ENCODE assay signal across 35 mouse cellular contexts in the genomic region with DNA sequence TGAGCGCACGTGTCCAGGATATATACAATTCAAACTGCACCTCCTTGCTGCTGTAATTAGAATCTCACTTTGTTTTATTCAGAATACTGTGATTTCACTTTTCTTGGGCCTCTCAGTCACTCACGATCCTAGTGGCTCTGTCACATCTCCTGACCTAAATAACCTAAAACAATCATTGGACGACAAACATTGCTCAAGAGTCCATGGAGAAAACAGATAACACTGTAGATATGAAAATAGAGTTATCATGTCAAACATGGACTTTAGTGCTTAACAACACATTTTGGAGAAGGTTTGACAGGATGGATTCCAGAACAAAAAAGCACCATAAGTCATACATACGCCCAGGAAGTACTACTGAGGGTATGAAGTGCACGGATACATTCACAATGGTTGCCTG.
"Had no signal": no experiment of that assay in that cellular context is flagged by ENCODE, and none has a peak within 500 bp of the region (broad histone marks: within the 10 kb centered on the region; RNA-seq: fewer than 3 reads in every experiment).

No protein-coding gene starts in this region.

- ATAC-seq: hindbrain, embryonic 16.5 days; hindbrain, postnatal 0 days; inflammation-experienced regulatory T-cells, adult 6 months; intestine, embryonic 15.5 days; intestine, embryonic 16.5 days; intestine, postnatal 0 days had no signal

- H3K9me3 ChIP-seq: heart, embryonic 10.5 days; heart, embryonic 12.5 days; heart, embryonic 13.5 days; heart, embryonic 15.5 days; hindbrain, embryonic 10.5 days; hindbrain, embryonic 12.5 days; hindbrain, embryonic 13.5 days; hindbrain, embryonic 15.5 days; intestine, embryonic 15.5 days; kidney, embryonic 15.5 days had no signal

- H3K4me1 ChIP-seq: heart, embryonic 15.5 days; hindbrain, embryonic 10.5 days; hindbrain, embryonic 12.5 days; hindbrain, embryonic 15.5 days; intestine, embryonic 15.5 days; kidney, embryonic 15.5 days had no signal

- H3K4me3 ChIP-seq: heart, embryonic 10.5 days; heart, embryonic 12.5 days; heart, embryonic 13.5 days; heart, embryonic 15.5 days; hindbrain, embryonic 10.5 days; hindbrain, embryonic 12.5 days; hindbrain, embryonic 13.5 days; hindbrain, embryonic 15.5 days; intestine, embryonic 15.5 days; kidney, embryonic 15.5 days; layer of hippocampus, adult 2 months had no signal

- H3K9ac ChIP-seq: heart, embryonic 12.5 days; heart, embryonic 13.5 days; heart, embryonic 15.5 days; hindbrain, embryonic 12.5 days; hindbrain, embryonic 13.5 days; hindbrain, embryonic 14.5 days; hindbrain, embryonic 15.5 days; intestine, embryonic 15.5 days; kidney, embryonic 15.5 days had no signal

- H3K27me3 ChIP-seq: heart, embryonic 12.5 days; heart, embryonic 13.5 days; heart, embryonic 15.5 days; hindbrain, embryonic 12.5 days; hindbrain, embryonic 13.5 days; hindbrain, embryonic 15.5 days; intestine, embryonic 15.5 days; kidney, embryonic 15.5 days had no signal

- H3K4me2 ChIP-seq: heart, embryonic 11.5 days; heart, embryonic 12.5 days; heart, embryonic 13.5 days; heart, embryonic 15.5 days; hindbrain, embryonic 12.5 days; hindbrain, embryonic 13.5 days; hindbrain, embryonic 14.5 days; hindbrain, embryonic 15.5 days; intestine, embryonic 15.5 days; kidney, embryonic 15.5 days had no signal

- H3K36me3 ChIP-seq: heart, embryonic 10.5 days; heart, embryonic 12.5 days; heart, embryonic 13.5 days; heart, embryonic 15.5 days; hindbrain, embryonic 10.5 days; hindbrain, embryonic 12.5 days; hindbrain, embryonic 13.5 days; hindbrain, embryonic 15.5 days; intestine, embryonic 15.5 days; kidney, embryonic 15.5 days had no signal

- DNase-seq: heart, postnatal 10 days; heart, postnatal 14 days; heart, postnatal 36 days; heart, postnatal 4 days; kidney, adult 11 months; kidney, adult 18-20 months; kidney, adult 2 months; kidney, adult 8-10 months; kidney, adult 9 months; kidney, postnatal 10 days; kidney, postnatal 14 days; kidney, postnatal 25 days; kidney, postnatal 36 days; kidney, postnatal 4 days; layer of hippocampus, adult 9-11 months; layer of hippocampus, postnatal 36 days had no signal

- H3K27ac ChIP-seq: heart, embryonic 10.5 days; heart, embryonic 13.5 days; heart, embryonic 15.5 days; hindbrain, embryonic 10.5 days; hindbrain, embryonic 12.5 days; hindbrain, embryonic 13.5 days; hindbrain, embryonic 14.5 days; hindbrain, embryonic 15.5 days; hindbrain, postnatal 0 days; intestine, embryonic 15.5 days; kidney, embryonic 15.5 days; kidney, postnatal 0 days; layer of hippocampus, adult 2 months had no signal
